Mouse (Mus musculus) spleen, postnatal 36 days (tissue): ENCODE data around the gene Lmbrd2.
"Not testable (repeated sequence)": the region's sequence is repeated elsewhere in the genome, so short reads cannot be mapped to it uniquely, and the experiment has no call there.

Experiments used
- DNase-seq, 2 experiments: peaks; one replicate each; pipeline ENCODE4 v3.0.0; 2022; ENCODE audit warnings: low spot score in 2 of 2, mixed read lengths in 1 of 2

Lmbrd2 gene

GRCm38 (mm10) chr15:9134891-9135507 is 5.4 kb upstream of the Lmbrd2 start:
- DNase-seq, result no peak

GRCm38 (mm10) chr15:9139447-9139846 is 903 bp upstream of the Lmbrd2 start:
- no peak for DNase-seq

GRCm38 (mm10) chr15:9140684-9141171 is 378 bp downstream of the Lmbrd2 start:
- DNase-seq, result no peak

GRCm38 (mm10) chr15:9155325-9155724 is 15.0 kb downstream of the Lmbrd2 start, which contains the start of gene Skp2:
Skp2 (minus strand) TSS chr15:9155425.
- no peak for DNase-seq

GRCm38 (mm10) chr15:9162557-9163070 is 22.3 kb downstream of the Lmbrd2 start:
- DNase-seq, result no peak

- DNase-seq, result no peak
Measured at GRCm38 (mm10) chr15:9164125-9164524, 23.8 kb downstream of the Lmbrd2 start.

GRCm38 (mm10) chr15:9177038-9177437 is 36.7 kb downstream of the Lmbrd2 start:
- no peak for DNase-seq

- DNase-seq, result no peak
Measured at GRCm38 (mm10) chr15:9183995-9184394, 43.6 kb downstream of the Lmbrd2 start.

- DNase-seq, result no peak
Measured at GRCm38 (mm10) chr15:9189796-9190195, 49.4 kb downstream of the Lmbrd2 start.

GRCm38 (mm10) chr15:9192685-9193084 is 52.3 kb downstream of the Lmbrd2 start:
- not testable (repeated sequence) for DNase-seq

- no peak for DNase-seq
Measured at GRCm38 (mm10) chr15:9198421-9198820, 58.1 kb downstream of the Lmbrd2 start.

- DNase-seq, result no peak
Measured at GRCm38 (mm10) chr15:9211891-9212290, 71.5 kb downstream of the Lmbrd2 start.

GRCm38 (mm10) chr15:9213026-9213425 is 72.7 kb downstream of the Lmbrd2 start:
- DNase-seq, result not testable (repeated sequence)

- not testable (repeated sequence) for DNase-seq
Measured at GRCm38 (mm10) chr15:9213431-9213830, 73.1 kb downstream of the Lmbrd2 start.

GRCm38 (mm10) chr15:9216446-9216845 is 76.1 kb downstream of the Lmbrd2 start:
- DNase-seq, result no peak

- not testable (repeated sequence) for DNase-seq
Measured at GRCm38 (mm10) chr15:9230917-9231316, 90.6 kb downstream of the Lmbrd2 start.

- DNase-seq, result no peak
Measured at GRCm38 (mm10) chr15:9246345-9246744, 106.0 kb downstream of the Lmbrd2 start.
